Mouse (Mus musculus) cortical plate, adult 2 months (tissue): Measurements from ENCODE around the gene Mblac1. TPM values are rescaled to one million over a fixed set of nuclear protein-coding genes. Genes with fewer than 3 reads are reported as not detected.

Source experiments
- H3K27ac ChIP-seq: fragments of 200-500 bp; 2 replicates; pipeline ENCODE4 v1.5.1; 2012; ENCODE audit warnings: low read length, control low read depth, inconsistent platforms; ENCODE audit not compliant: insufficient read depth
- H3K4me1 ChIP-seq: fragments of 200-500 bp; 2 replicates; pipeline ENCODE4 v1.6.1; 2011; ENCODE audit warnings: low read length; ENCODE audit not compliant: control insufficient read depth, insufficient read depth
- H3K4me3 ChIP-seq: fragments of 200-500 bp; 2 replicates; pipeline ENCODE4 v1.5.1; 2011; ENCODE audit warnings: mild to moderate bottlenecking, low read length, control low read depth; ENCODE audit not compliant: insufficient read depth
- CTCF ChIP-seq: fragments of 200-500 bp; IDR thresholded peaks from 2 replicates; pipeline ENCODE4 v1.5.1; 2011; ENCODE audit warnings: mild to moderate bottlenecking, control low read depth, low read length; ENCODE audit not compliant: insufficient read depth; ENCODE audit errors: extremely low read depth
- POLR2A ChIP-seq: fragments of 200-500 bp; IDR thresholded peaks from 2 replicates; pipeline ENCODE4 v1.6.1; 2011; ENCODE audit warnings: mild to moderate bottlenecking, low read length, control low read depth; ENCODE audit not compliant: insufficient read depth; ENCODE audit errors: extremely low read depth
- polyA plus RNA-seq: library from polyadenylated mRNA; depleted of rRNA; stranded (reverse); fragments of >200 nt; gene quantifications from 2 replicates; pipeline ENCODE4 v1.2.3, GENCODE M21; 2012; rRNA removed

Mblac1 gene
- polyA plus RNA-seq, 1 experiment, result 5.7 TPM

DNA sequence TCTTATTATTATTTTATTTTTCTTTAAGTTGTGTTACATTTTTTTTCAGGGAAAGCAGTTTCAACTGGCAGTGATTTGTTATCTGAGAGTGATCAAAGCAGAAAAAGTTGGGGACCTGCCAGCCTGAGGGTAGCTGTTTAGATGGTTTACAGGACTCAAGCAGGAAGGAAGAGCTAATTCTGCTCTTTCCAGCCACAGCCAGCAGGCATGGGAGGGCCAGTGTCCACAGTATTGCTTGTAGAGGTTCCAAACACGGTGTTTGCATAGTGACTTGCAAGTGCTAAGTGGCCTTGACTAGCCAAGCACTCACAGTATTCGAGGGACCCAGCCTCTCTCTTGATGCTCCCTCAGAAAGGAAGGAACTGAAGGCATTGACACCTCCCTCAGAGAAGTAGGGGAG is 47.4 kb downstream of the Mblac1 start:
- TF ChIP-seq POLR2A, result no peak
- no peak for TF ChIP-seq CTCF
- no peak overlapping the region for H3K4me3 ChIP-seq
- H3K4me1 ChIP-seq, result no peaks in the 10 kb centered on the region
- no peak overlapping the region for H3K27ac ChIP-seq

Other genes starting within 250 kb of the Mblac1 start
- gene Gjc3, start 231.2 kb upstream of the Mblac1 start, polyA plus RNA-seq, result 47.0 and 57.3 TPM in 2 replicates
- 0.10 TPM in 1 of 2 replicates, not detected in the other for gene Azgp1, start 212.8 kb upstream of the Mblac1 start, polyA plus RNA-seq
- gene Smok3a, start 173.1 kb upstream of the Mblac1 start, polyA plus RNA-seq, result not detected in 2 replicates
- not detected in 2 replicates for gene Smok3b, start 172.9 kb upstream of the Mblac1 start, polyA plus RNA-seq
- not detected in 2 replicates for gene Smok3c, start 141.1 kb upstream of the Mblac1 start, polyA plus RNA-seq
- 14.3 and 14.9 TPM in 2 replicates for gene Zkscan1, start 109.2 kb upstream of the Mblac1 start, polyA plus RNA-seq
- 16.5 and 18.2 TPM in 2 replicates for gene Zscan21, start 77.4 kb upstream of the Mblac1 start, polyA plus RNA-seq
- gene Zfp113, start 38.6 kb upstream of the Mblac1 start, polyA plus RNA-seq, result 3.9 and 5.4 TPM in 2 replicates
- gene Cops6, start 33.2 kb upstream of the Mblac1 start, polyA plus RNA-seq, result 131 and 139 TPM in 2 replicates
- 21.6 and 25.3 TPM in 2 replicates for gene Ap4m1, start 22.3 kb upstream of the Mblac1 start, polyA plus RNA-seq
- 17.1 and 19.7 TPM in 2 replicates for gene Mcm7, start 21.9 kb upstream of the Mblac1 start, polyA plus RNA-seq
- 54.3 and 55.3 TPM in 2 replicates for gene Taf6, start 6.9 kb upstream of the Mblac1 start, polyA plus RNA-seq
- gene Cnpy4, start 6.8 kb upstream of the Mblac1 start, polyA plus RNA-seq, result 13.3 and 15.8 TPM in 2 replicates
- not detected in 2 replicates for gene Nxpe5, start 31.6 kb downstream of the Mblac1 start, polyA plus RNA-seq
- gene Lamtor4, start 61.2 kb downstream of the Mblac1 start, polyA plus RNA-seq, result 162 and 163 TPM in 2 replicates
- 83.9 and 86.5 TPM in 2 replicates for gene BC037034, start 69.7 kb downstream of the Mblac1 start, polyA plus RNA-seq
- gene Gal3st4, start 78.5 kb downstream of the Mblac1 start, polyA plus RNA-seq, result 4.2 and 4.4 TPM in 2 replicates
- gene Gm43720, start 85.6 kb downstream of the Mblac1 start, polyA plus RNA-seq, result 0.02 and 0.08 TPM in 2 replicates
- 5.6 and 6.0 TPM in 2 replicates for gene Gpc2, start 85.7 kb downstream of the Mblac1 start, polyA plus RNA-seq
- gene Stag3, start 85.9 kb downstream of the Mblac1 start, polyA plus RNA-seq, result 2.8 and 3.0 TPM in 2 replicates
- gene Pvrig, start 147.6 kb downstream of the Mblac1 start, polyA plus RNA-seq, result 0.19 and 0.30 TPM in 2 replicates
- gene Zfp157, start 247.2 kb downstream of the Mblac1 start, polyA plus RNA-seq, result 16.0 and 17.2 TPM in 2 replicates